Mouse (Mus musculus) embryonic facial prominence, embryonic 11.5 days (tissue): ENCODE results near the gene Naxe. TPM values are rescaled to one million over a fixed set of nuclear protein-coding genes. Genes with fewer than 3 reads are reported as not detected.
A peak's percentile ranks its signal among the peaks of the same experiment; 100 is the strongest.

Source experiments
- ATAC-seq: fragments of 200-750 bp; cut with Nextera tagmentation; replicated peaks from 2 replicates; pipeline ENCODE4 v1.8.0; 2017; ENCODE audit warnings: low read depth; ENCODE audit not compliant: insufficient number of reproducible peaks, low FRiP score, low TSS enrichment
- DNase-seq: peaks from one replicate; pipeline ENCODE4 v3.0.0-alpha.2; 2015; ENCODE audit warnings: low spot score
- H3K27ac ChIP-seq: fragments of 300-500 bp; sonication (generic); replicated peaks from 2 replicates; pipeline ENCODE4 v1.5.1; 2014; ENCODE audit warnings: mild to moderate bottlenecking, low read depth, low read length, control low read depth
- H3K27me3 ChIP-seq: fragments of 300-500 bp; sonication (generic); 2 replicates; pipeline ENCODE4 v1.6.1; 2014; ENCODE audit warnings: mild to moderate bottlenecking, low read length, moderate library complexity, mixed read lengths; ENCODE audit not compliant: control insufficient read depth, insufficient read depth
- H3K36me3 ChIP-seq: fragments of 300-500 bp; sonication (generic); replicated peaks from 2 replicates; pipeline ENCODE4 v1.6.1; 2014; ENCODE audit warnings: low read depth, mild to moderate bottlenecking, low read length, moderate library complexity, mixed read lengths; ENCODE audit not compliant: control insufficient read depth, insufficient read depth
- H3K4me1 ChIP-seq: fragments of 300-500 bp; sonication (generic); 2 replicates; pipeline ENCODE4 v1.6.1; 2014; ENCODE audit warnings: low read length, mixed read lengths; ENCODE audit not compliant: control insufficient read depth, insufficient read depth
- H3K4me2 ChIP-seq: fragments of 300-500 bp; sonication (generic); 2 replicates; pipeline ENCODE4 v1.6.1; 2014; ENCODE audit warnings: low read depth, mild to moderate bottlenecking, control low read depth, low read length, moderate library complexity
- H3K4me3 ChIP-seq: fragments of 300-500 bp; sonication (generic); 2 replicates; pipeline ENCODE4 v1.5.1; 2014; ENCODE audit warnings: low read depth, low read length, control low read depth
- H3K9ac ChIP-seq: fragments of 300-500 bp; sonication (generic); replicated peaks from 2 replicates; pipeline ENCODE4 v1.6.1; 2014; ENCODE audit warnings: mild to moderate bottlenecking, control low read depth, low read length
- H3K9me3 ChIP-seq: fragments of 300-500 bp; sonication (generic); replicated peaks from 2 replicates; pipeline ENCODE4 v1.6.1; 2016; ENCODE audit warnings: mild to moderate bottlenecking, low read length, inconsistent platforms, mixed read lengths; ENCODE audit not compliant: control insufficient read depth
- WGBS: fragments of 180-500 bp; shearing (Covaris S2); extraction: QIAGEN DNeasy Blood & Tissue Kit; methylation state at CpG from one replicate; pipeline ENCODE4 v1.1.7; 2014; 5-methylcytosine and 5-hydroxymethylcytosine counted together
- polyA plus RNA-seq: library from polyadenylated mRNA; unstranded; fragments of >200 nt; fragmentation: Nextera tagmentation; extraction: Ambion mirVana; gene quantifications from 2 replicates; pipeline ENCODE4 v1.2.1, GENCODE M21; 2014

Gene Naxe
- polyA plus RNA-seq, 1 experiment from 2014 or later: 157 TPM

- Histone ChIP-seq H3K9me3 (no peaks in the 10 kb centered on the region; the same call in 1 of the 2 replicates), H3K27ac (no peak overlapping the region), H3K4me2 (peak overlapping the region; percentile 95), H3K4me1 (peaks cover 10% of the 10 kb centered on the region), H3K9ac (peak overlapping the region; percentile 25), H3K27me3 (peaks cover 44% of the 10 kb centered on the region), H3K4me3 (peak overlapping the region; percentile 51), H3K36me3 (no peaks in the 10 kb centered on the region)
- WGBS: 1% methylated on average over 81 of the region's 81 CpGs
- peak; percentile 42 for DNase-seq
- peak; percentile 66 for ATAC-seq
These were observed 34.9 kb downstream of the Naxe start for GRCm38 (mm10) chr3:88023192-88024074.

- ATAC-seq (peak; percentile 77), DNase-seq (peak; percentile 89)
- peaks cover 10% of the 10 kb centered on the region for H3K4me1 ChIP-seq
- H3K9ac ChIP-seq: no peak overlapping the region
- H3K36me3 ChIP-seq: no peaks in the 10 kb centered on the region
- under 1% methylated on average over 65 of the region's 66 CpGs for WGBS
- no peaks in the 10 kb centered on the region for H3K9me3 ChIP-seq
- peaks cover 44% of the 10 kb centered on the region for H3K27me3 ChIP-seq
- H3K4me3 ChIP-seq: peak overlapping the region; percentile 51
- no peak overlapping the region for H3K27ac ChIP-seq
- H3K4me2 ChIP-seq: peak overlapping the region; percentile 95
These were observed 35.7 kb downstream of the Naxe start for GRCm38 (mm10) chr3:88022322-88023191.

- Histone ChIP-seq H3K27me3 (peaks cover 2% of the 10 kb centered on the region; the same call in 1 of the 2 replicates), H3K36me3 (no peaks in the 10 kb centered on the region), H3K9me3 (no peaks in the 10 kb centered on the region), H3K9ac (no peak overlapping the region), H3K27ac (no peak overlapping the region), H3K4me1 (no peaks in the 10 kb centered on the region), H3K4me3 (no peak overlapping the region), H3K4me2 (no peak overlapping the region)
- WGBS: 10% methylated on average over 6 of the region's 6 CpGs
- DNase-seq (no peak), ATAC-seq (no peak)
These were observed 47.5 kb downstream of the Naxe start for GRCm38 (mm10) chr3:88010634-88011265.

Other genes starting within 250 kb of the Naxe start
- gene Pear1, start 234.2 kb downstream of the Naxe start, polyA plus RNA-seq: 4.4 and 7.7 TPM in 2 replicates
- not detected in 2 replicates for gene Sh2d2a, start 211.7 kb downstream of the Naxe start, polyA plus RNA-seq
- gene Prcc, start 172.9 kb downstream of the Naxe start, polyA plus RNA-seq: 21.5 and 21.7 TPM in 2 replicates
- 269 and 289 TPM in 2 replicates for gene Hdgf, start 152.2 kb downstream of the Naxe start, polyA plus RNA-seq
- 73.6 and 79.3 TPM in 2 replicates for gene Mrpl24, start 139.0 kb downstream of the Naxe start, polyA plus RNA-seq
- gene Isg20l2, start 128.2 kb downstream of the Naxe start, polyA plus RNA-seq: 51.5 and 52.3 TPM in 2 replicates
- 13.5 and 16.0 TPM in 2 replicates for gene Rrnad1, start 127.8 kb downstream of the Naxe start, polyA plus RNA-seq
- 626 and 642 TPM in 2 replicates for gene Crabp2, start 109.8 kb downstream of the Naxe start, polyA plus RNA-seq
- 15.1 and 16.2 TPM in 2 replicates for gene Nes, start 87.4 kb downstream of the Naxe start, polyA plus RNA-seq
- 0.06 TPM in 1 of 2 replicates, not detected in the other for gene Bcan, start 58.3 kb downstream of the Naxe start, polyA plus RNA-seq
- 0.32 TPM in 1 of 2 replicates, not detected in the other for gene Hapln2, start 30.9 kb downstream of the Naxe start, polyA plus RNA-seq
- gene Gpatch4, start 15.4 kb downstream of the Naxe start, polyA plus RNA-seq: 34.7 and 37.8 TPM in 2 replicates
- 0.08 and 0.11 TPM in 2 replicates for gene Ttc24, start 19.8 kb upstream of the Naxe start, polyA plus RNA-seq
- 17.8 and 18.1 TPM in 2 replicates for gene Iqgap3, start 23.5 kb upstream of the Naxe start, polyA plus RNA-seq
- gene Mef2d, start 83.9 kb upstream of the Naxe start, polyA plus RNA-seq: 11.5 and 12.5 TPM in 2 replicates
- gene Rhbg, start 196.2 kb upstream of the Naxe start, polyA plus RNA-seq: 0.25 and 0.26 TPM in 2 replicates
- gene Gm38392, start 228.7 kb upstream of the Naxe start, polyA plus RNA-seq: 0.36 TPM in 1 of 2 replicates, not detected in the other
- 9.8 and 13.1 TPM in 2 replicates for gene Tsacc, start 238.5 kb upstream of the Naxe start, polyA plus RNA-seq
- 784 and 788 TPM in 2 replicates for gene Cct3, start 238.6 kb upstream of the Naxe start, polyA plus RNA-seq